Mouse (Mus musculus): ENCODE data around the gene Tbl3. TPM values are rescaled to one million over a fixed set of nuclear protein-coding genes. Genes with fewer than 3 reads are reported as not detected.

Tbl3 gene
- total RNA-seq, 2 experiments from 2014 or later: 15.5 to 16.7 TPM

DNA sequence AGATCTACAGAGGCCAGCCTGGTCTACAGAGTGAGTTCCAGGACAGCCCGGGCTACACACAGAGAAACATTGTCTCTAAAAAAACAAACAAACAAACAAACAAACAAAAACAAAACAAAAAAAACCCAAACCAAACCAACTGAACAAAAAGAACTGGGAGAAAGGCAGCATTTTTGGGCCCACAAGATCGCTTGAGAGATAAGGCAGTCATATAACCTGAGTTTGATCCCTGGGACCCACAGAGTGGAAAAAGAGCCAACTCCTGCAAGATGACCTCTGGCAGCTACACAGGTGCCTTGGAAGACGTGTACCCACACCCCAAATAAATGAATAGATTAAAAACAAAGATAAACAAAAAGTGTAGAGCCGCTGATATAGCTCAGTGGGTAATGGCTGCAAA lies 52.5 kb downstream of the Tbl3 start:
- H3K4me3 ChIP-seq: no peak overlapping the region
- H3K27ac ChIP-seq: no peak overlapping the region
- intact Hi-C loops (cut with DNase I): loop anchor here (1.0 kb wide), 1 partner anchor 115 kb away; no protein-coding TSS in a partner anchor
- TF ChIP-seq CTCF (IDR thresholded peaks at IDR 0.05): no peak
- DNase-seq: no peak

DNA sequence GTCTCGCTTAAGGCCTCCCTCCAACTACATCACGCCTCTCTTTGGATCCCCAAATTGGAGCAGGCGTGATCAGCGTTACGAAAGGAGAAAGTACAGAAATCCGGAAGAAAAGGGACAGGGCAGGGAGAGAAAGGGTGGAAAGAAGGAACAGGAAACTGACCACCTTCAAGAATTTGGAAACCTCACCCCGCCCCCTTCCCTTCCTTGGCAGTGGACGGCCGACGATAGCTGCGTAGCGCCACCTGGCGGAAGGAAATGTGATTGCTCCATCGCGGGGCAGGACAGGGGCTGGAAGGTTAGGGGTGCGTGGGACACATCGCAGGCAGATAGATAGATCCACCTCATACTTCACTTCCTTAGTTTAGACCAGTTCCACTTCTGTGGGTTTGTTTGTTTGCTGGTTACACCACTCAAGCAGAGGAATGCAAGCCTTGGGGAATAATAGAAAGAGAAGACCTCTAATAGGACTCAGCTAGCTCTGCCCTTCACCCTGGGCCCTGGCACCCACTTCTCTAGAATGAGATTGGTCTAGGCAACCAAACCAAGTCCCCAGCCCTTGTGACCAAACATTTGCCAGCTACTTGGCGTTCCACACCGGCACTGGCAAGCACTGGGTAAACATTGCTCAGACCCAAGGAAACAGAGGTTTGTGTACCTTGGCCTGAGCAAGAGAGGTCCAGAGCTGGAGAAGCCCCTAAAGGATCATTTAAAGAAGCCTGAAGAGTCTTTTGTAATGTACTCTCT lies 53.3 kb downstream of the Tbl3 start:
- TF ChIP-seq CTCF (IDR thresholded peaks at IDR 0.05): peak; percentile 92

DNA sequence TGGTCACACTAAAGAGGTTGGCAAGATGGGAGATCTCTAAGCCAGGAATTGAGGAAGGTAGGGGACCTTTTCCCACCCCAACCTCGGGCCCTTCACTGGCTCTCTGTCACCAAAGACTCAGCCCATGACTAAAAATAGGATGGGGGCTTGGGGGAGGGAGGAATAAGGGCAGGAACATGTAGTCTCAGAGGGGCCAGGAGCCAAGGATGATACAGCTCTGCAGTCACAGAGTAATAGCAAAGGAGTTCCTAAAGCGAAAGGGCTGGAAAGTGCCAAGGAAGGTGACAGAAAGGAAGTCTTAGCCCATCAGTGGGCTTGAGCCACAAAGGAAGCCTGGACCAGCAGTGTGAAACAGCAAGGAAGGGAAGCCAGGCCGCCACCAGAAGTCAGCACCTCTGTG lies 55.6 kb downstream of the Tbl3 start:
- DNase-seq: no peak
- intact Hi-C loops (cut with DNase I): loop anchor here (2.0 kb wide), 1 partner anchor 123 kb away; no protein-coding TSS in a partner anchor
- H3K4me3 ChIP-seq: no peak overlapping the region
- TF ChIP-seq CTCF (IDR thresholded peaks at IDR 0.05): no peak
- H3K27ac ChIP-seq: peak overlapping the region; percentile 94

More for the DNA sequence above, 53.3 kb downstream of the Tbl3 start:
- H3K4me3 ChIP-seq: peak overlapping the region; percentile 54
- 0 out of 2 replicates have a peak overlapping the region, but pooled peaks have one; percentile 16 for H3K27ac ChIP-seq
- intact Hi-C loops (cut with DNase I): loop anchor here (1.0 to 2.0 kb wide), 2 partner anchors 114 to 125 kb away; no protein-coding TSS in a partner anchor
- DNase-seq: peak; percentile 80

DNA sequence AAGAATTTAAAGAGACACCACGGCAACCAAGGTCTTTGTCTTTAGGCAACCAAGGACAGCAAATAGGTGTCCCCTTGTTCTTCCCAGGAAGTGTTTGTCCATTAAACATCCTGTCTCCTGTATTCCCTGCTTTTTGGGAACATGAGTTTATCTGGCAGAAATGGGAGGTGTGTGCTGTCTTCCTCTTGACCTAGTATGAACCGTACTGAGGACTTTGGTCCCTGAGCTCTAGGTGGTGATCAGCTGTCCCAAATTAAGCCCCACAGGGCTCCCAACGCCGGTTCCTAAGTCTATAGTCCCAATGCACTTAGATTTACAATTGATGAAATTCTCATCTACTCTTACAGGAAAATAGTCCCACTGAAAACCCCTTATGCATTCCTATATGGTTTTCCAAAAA lies 56.7 kb downstream of the Tbl3 start:
- intact Hi-C loops (cut with DNase I): no loop called here
- H3K4me3 ChIP-seq: peak overlapping the region; percentile 83
- no peak for DNase-seq
- TF ChIP-seq CTCF (IDR thresholded peaks at IDR 0.05): no peak
- peak overlapping the region; percentile 94 for H3K27ac ChIP-seq

DNA sequence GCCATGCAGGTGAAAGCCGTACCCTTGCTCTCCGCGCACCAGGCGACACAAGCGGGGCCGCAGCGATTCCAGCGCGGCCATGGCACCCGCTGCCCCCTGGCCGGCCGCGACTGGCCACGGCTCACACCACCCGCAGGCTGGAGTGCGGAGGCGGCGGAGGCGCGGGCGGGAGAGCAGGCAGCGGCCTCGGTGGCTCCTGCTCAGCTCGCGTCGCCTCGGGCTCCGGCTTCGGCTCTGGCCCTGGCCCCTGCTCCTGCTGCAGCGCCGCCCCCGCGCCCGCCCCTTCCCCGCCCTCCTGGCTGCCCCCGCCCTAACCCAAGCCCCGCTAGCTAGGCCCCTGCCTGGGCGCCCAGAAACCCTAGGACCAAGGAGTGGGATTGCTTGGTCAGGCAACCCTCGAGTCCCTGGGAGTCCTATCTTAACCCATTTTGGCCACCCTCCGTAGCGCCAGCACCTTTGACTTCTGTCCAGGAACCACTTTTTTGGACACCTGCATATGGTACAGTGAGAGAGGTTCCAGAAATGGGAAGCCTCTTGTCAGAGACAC lies 57.3 kb downstream of the Tbl3 start, which contains the start of gene Slc9a3r2:
Gene Slc9a3r2, minus strand, starts transcription at position 258 of the 547 bp plus-strand sequence.
- intact Hi-C loops (cut with DNase I): no loop called here
- peak; percentile 81 for DNase-seq
- peak within 1 kb of the TSS; percentile 94 for H3K27ac ChIP-seq
- peak within 1 kb of the TSS; percentile 83 for H3K4me3 ChIP-seq
- TF ChIP-seq CTCF (IDR thresholded peaks at IDR 0.05): no peak

DNA sequence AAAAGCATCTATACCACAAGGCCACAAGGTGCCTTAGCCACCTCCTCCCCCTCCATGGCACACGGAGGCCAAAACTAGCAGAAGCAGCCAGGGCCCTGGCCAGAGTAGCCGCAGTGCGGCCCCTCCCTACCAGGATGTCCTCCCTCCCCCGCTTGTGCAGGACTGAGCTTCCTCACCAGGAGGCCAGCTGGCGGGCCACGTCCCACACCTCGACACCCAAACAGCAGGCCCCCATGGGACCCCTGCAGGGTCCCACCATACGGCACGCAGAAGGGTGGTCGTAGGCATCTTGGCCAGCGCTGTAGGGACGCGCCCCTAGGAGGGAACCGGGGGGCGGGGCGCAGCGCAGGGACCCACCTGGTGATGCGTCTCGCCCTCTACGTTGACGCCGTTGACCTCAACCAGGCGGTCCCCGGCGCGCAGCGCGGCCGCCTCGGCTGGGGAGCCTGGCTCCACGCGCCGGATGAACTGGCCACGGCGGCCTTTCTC lies 57.8 kb downstream of the Tbl3 start:
- peak; percentile 70 for DNase-seq
- Histone ChIP-seq H3K4me3 (peak overlapping the region; percentile 83), H3K27ac (peak overlapping the region; percentile 94)
- TF ChIP-seq CTCF (IDR thresholded peaks at IDR 0.05): no peak; the same call in 1 of the 2 replicates
- intact Hi-C loops (cut with DNase I): no loop called here

DNA sequence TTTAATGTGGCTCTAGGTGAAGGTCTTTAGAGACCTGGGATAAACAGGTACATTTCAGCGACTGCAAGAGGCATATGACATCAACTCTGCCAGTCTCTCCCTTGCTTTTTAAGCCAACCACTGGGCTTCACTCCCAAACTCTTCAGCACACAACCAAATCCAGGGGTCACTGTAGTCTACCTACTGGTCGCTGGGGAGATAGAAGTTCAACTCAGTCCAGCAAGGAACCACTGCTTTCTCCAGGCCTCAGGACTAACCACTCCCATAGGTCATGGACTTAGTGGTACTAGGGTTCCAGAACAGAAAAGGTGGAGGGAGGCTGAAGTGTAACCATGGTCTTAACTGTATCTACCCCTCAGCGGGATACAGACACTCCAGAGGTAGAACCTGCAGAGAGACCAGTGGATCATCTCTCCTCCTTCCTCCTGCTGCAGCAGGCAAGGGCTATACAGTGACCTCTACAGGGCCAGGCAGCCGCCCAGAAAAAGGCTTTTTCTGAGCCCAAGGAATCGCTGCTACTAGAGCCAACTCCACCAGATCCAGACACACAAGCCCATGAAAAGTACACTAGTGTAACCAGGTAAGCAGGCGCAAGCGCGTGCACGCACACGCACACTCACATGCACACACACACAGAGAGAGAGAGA lies 58.6 kb downstream of the Tbl3 start:
- Histone ChIP-seq H3K27ac (peak overlapping the region; percentile 94), H3K4me3 (peak overlapping the region; percentile 83)
- DNase-seq: no peak
- intact Hi-C loops (cut with DNase I): no loop called here
- TF ChIP-seq CTCF (IDR thresholded peaks at IDR 0.05): 0 out of 2 replicates have a peak, but pooled peaks have one; percentile 5

Other genes starting within 250 kb of the Tbl3 start
- 10 to 100 TPM; 11.4 to 16.5 TPM for gene E4f1, start 237.3 kb downstream of the Tbl3 start, total RNA-seq (2021)
- gene Pgp, start 237.3 kb downstream of the Tbl3 start, total RNA-seq (2021): 10 to 100 TPM; 50.8 to 56.3 TPM
- gene Bricd5, start 233.8 kb downstream of the Tbl3 start, total RNA-seq (2021): not detected
- gene Mlst8, start 228.6 kb downstream of the Tbl3 start, total RNA-seq (2021): 10 to 100 TPM; 12.1 to 14.8 TPM
- under 1 TPM in 1 of 2 experiments, not detected in 1; 0.08 TPM for gene Caskin1, start 219.1 kb downstream of the Tbl3 start, total RNA-seq (2021)
- 10 to 100 TPM; 27.3 to 35.2 TPM for gene Traf7, start 179.7 kb downstream of the Tbl3 start, total RNA-seq (2021)
- gene Rab26, start 173.4 kb downstream of the Tbl3 start, total RNA-seq (2021): not detected
- gene Pkd1, start 157.8 kb downstream of the Tbl3 start, total RNA-seq (2021): 10 to 100 TPM; 18.3 to 25.0 TPM
- gene Tsc2, start 75.0 kb downstream of the Tbl3 start, total RNA-seq (2021): 10 to 100 TPM; 84.9 to 90.4 TPM
- 1 to 10 TPM; 2.6 to 3.4 TPM for gene Nthl1, start 75.0 kb downstream of the Tbl3 start, total RNA-seq (2021)
- gene Slc9a3r2, start 57.3 kb downstream of the Tbl3 start, total RNA-seq (2021): 10 to 100 TPM; 27.8 to 52.9 TPM
- not detected for gene Npw, start 49.2 kb downstream of the Tbl3 start, total RNA-seq (2021)
- gene Zfp598, start 38.0 kb downstream of the Tbl3 start, total RNA-seq (2021): 10 to 100 TPM; 22.1 to 24.5 TPM
- gene Syngr3, start 17.7 kb downstream of the Tbl3 start, total RNA-seq (2021): not detected
- 10 to 100 TPM; 32.8 to 37.5 TPM for gene Gfer, start 11.5 kb downstream of the Tbl3 start, total RNA-seq (2021)
- gene Noxo1, start 11.4 kb downstream of the Tbl3 start, total RNA-seq (2021): under 1 TPM; 0.56 to 0.74 TPM
- not detected for gene Rnf151, start 10.4 kb upstream of the Tbl3 start, total RNA-seq (2021)
- 100 to 1,000 TPM; 508 to 641 TPM for gene Rps2, start 10.5 kb upstream of the Tbl3 start, total RNA-seq (2021)
- 100 to 1,000 TPM; 367 to 608 TPM for gene Ndufb10, start 16.8 kb upstream of the Tbl3 start, total RNA-seq (2021)
- gene Rpl3l, start 20.2 kb upstream of the Tbl3 start, total RNA-seq (2021): 100 to 1,000 TPM; 753 to 889 TPM
- 100 to 1,000 TPM; 165 to 220 TPM for gene Msrb1, start 29.0 kb upstream of the Tbl3 start, total RNA-seq (2021)
- gene Hs3st6, start 45.3 kb upstream of the Tbl3 start, total RNA-seq (2021): not detected
- gene Meiob, start 96.6 kb upstream of the Tbl3 start, total RNA-seq (2021): not detected
- 10 to 100 TPM; 75.8 to 90.9 TPM for gene Hagh, start 132.5 kb upstream of the Tbl3 start, total RNA-seq (2021)
- gene Fahd1, start 142.7 kb upstream of the Tbl3 start, total RNA-seq (2021): 10 to 100 TPM; 34.6 to 50.6 TPM
- gene Igfals, start 158.3 kb upstream of the Tbl3 start, total RNA-seq (2021): 1 to 10 TPM; 3.4 to 4.0 TPM
- gene Nubp2, start 178.7 kb upstream of the Tbl3 start, total RNA-seq (2021): 10 to 100 TPM; 10.5 to 11.3 TPM
- 10 to 100 TPM; 30.4 to 37.7 TPM for gene Spsb3, start 179.0 kb upstream of the Tbl3 start, total RNA-seq (2021)
- 10 to 100 TPM in 1 of 2 experiments, 1 to 10 TPM in 1; 9.3 to 10.9 TPM for gene Eme2, start 187.4 kb upstream of the Tbl3 start, total RNA-seq (2021)
- 10 to 100 TPM; 75.8 to 95.7 TPM for gene Mrps34, start 187.5 kb upstream of the Tbl3 start, total RNA-seq (2021)
- gene Nme3, start 188.8 kb upstream of the Tbl3 start, total RNA-seq (2021): 10 to 100 TPM; 10.2 to 13.1 TPM
- 10 to 100 TPM; 19.3 to 21.8 TPM for gene Mapk8ip3, start 229.3 kb upstream of the Tbl3 start, total RNA-seq (2021)